Mouse (Mus musculus): ENCODE results near the gene Rps6kc1. TPM values are rescaled to one million over a fixed set of nuclear protein-coding genes. Genes with fewer than 3 reads are reported as not detected.

Gene Rps6kc1
- polyA plus RNA-seq, 1 experiment from 2014 or later: 10.7 TPM

- ATAC-seq (ENCODE audit: insufficient number of reproducible peaks, insufficient read depth, low FRiP score, low read depth): peak; percentile 54
- Histone ChIP-seq H3K9me3 (ENCODE audit: control insufficient read depth, low read length) (no peaks in the 10 kb centered on the region), H3K27me3 (ENCODE audit: control insufficient read depth, insufficient read depth, low read length) (no peaks in the 10 kb centered on the region), H3K9ac (ENCODE audit: low read length) (no peak overlapping the region), H3K4me2 (ENCODE audit: low read length) (no peak overlapping the region), H3K36me3 (ENCODE audit: control insufficient read depth, insufficient read depth, low read length) (peaks cover 96% of the 10 kb centered on the region), H3K4me3 (ENCODE audit: control insufficient read depth in 1 of 2, insufficient read depth in 1 of 2, low read depth in 1 of 2, low read length in 2 of 2) (no peak overlapping the region), H3K4me1 (ENCODE audit: control insufficient read depth in 2 of 2, insufficient read depth in 2 of 2, low read length in 2 of 2) (no peaks in the 10 kb centered on the region), H3K27ac (replicated peaks in 1 of 2; ENCODE audit: control insufficient read depth in 1 of 2, insufficient read depth in 1 of 2, low read depth in 2 of 2, low read length in 2 of 2) (no peak overlapping the region)
- WGBS: 44% methylated on average over 6 of the region's 6 CpGs
Observed at GRCm38 (mm10) chr1:190944109-190944760, 32.7 kb upstream of the Rps6kc1 start.

GRCm38 (mm10) chr1:190939803-190940202 lies 28.2 kb upstream of the Rps6kc1 start:
- WGBS: 83% methylated on average over 7 of the region's 7 CpGs
- no peak overlapping the region for H3K4me2 ChIP-seq (ENCODE audit: low read length)
- H3K9me3 ChIP-seq (ENCODE audit: control insufficient read depth, low read length): no peaks in the 10 kb centered on the region
- peaks cover 94% of the 10 kb centered on the region for H3K36me3 ChIP-seq (ENCODE audit: control insufficient read depth, insufficient read depth, low read length)
- ATAC-seq (ENCODE audit: insufficient number of reproducible peaks, insufficient read depth, low FRiP score, low read depth): no peak
- no peak overlapping the region for H3K4me3 ChIP-seq (ENCODE audit: control insufficient read depth in 1 of 2, insufficient read depth in 1 of 2, low read depth in 1 of 2, low read length in 2 of 2)
- H3K27me3 ChIP-seq (ENCODE audit: control insufficient read depth, insufficient read depth, low read length): no peaks in the 10 kb centered on the region
- H3K27ac ChIP-seq (replicated peaks in 1 of 2; ENCODE audit: control insufficient read depth in 1 of 2, insufficient read depth in 1 of 2, low read depth in 2 of 2, low read length in 2 of 2): no peak overlapping the region
- H3K4me1 ChIP-seq (ENCODE audit: control insufficient read depth in 2 of 2, insufficient read depth in 2 of 2, low read length in 2 of 2): no peaks in the 10 kb centered on the region
- no peak overlapping the region for H3K9ac ChIP-seq (ENCODE audit: low read length)

- no peak overlapping the region for H3K4me2 ChIP-seq (ENCODE audit: low read length)
- WGBS: 82% methylated on average over 6 of the region's 6 CpGs
Observed at GRCm38 (mm10) chr1:190930181-190930580, 18.6 kb upstream of the Rps6kc1 start.

GRCm38 (mm10) chr1:190929010-190929695 lies 17.6 kb upstream of the Rps6kc1 start:
- Histone ChIP-seq H3K4me3 (ENCODE audit: control insufficient read depth in 1 of 2, insufficient read depth in 1 of 2, low read depth in 1 of 2, low read length in 2 of 2) (peak overlapping the region; percentile 60 to 77), H3K4me1 (ENCODE audit: control insufficient read depth in 2 of 2, insufficient read depth in 2 of 2, low read length in 2 of 2) (peaks cover 0 to 10% of the 10 kb centered on the region in 2 experiments), H3K27ac (replicated peaks in 1 of 2; ENCODE audit: control insufficient read depth in 1 of 2, insufficient read depth in 1 of 2, low read depth in 2 of 2, low read length in 2 of 2) (peak overlapping the region; percentile 95 to 98), H3K36me3 (ENCODE audit: control insufficient read depth, insufficient read depth, low read length) (peaks cover 14% of the 10 kb centered on the region), H3K4me2 (ENCODE audit: low read length) (peak overlapping the region; percentile 85), H3K27me3 (ENCODE audit: control insufficient read depth, insufficient read depth, low read length) (no peaks in the 10 kb centered on the region), H3K9ac (ENCODE audit: low read length) (peak overlapping the region; percentile 93), H3K9me3 (ENCODE audit: control insufficient read depth, low read length) (no peaks in the 10 kb centered on the region)
- 0 out of 2 replicates have a peak, but pooled peaks have one; percentile 2 for ATAC-seq (ENCODE audit: insufficient number of reproducible peaks, insufficient read depth, low FRiP score, low read depth)
- 5% methylated on average over 27 of the region's 27 CpGs for WGBS

More at GRCm38 (mm10) chr1:190930181-190930580, 18.6 kb upstream of the Rps6kc1 start:
- Histone ChIP-seq H3K9me3 (ENCODE audit: control insufficient read depth, low read length) (no peaks in the 10 kb centered on the region), H3K36me3 (ENCODE audit: control insufficient read depth, insufficient read depth, low read length) (peaks cover 24% of the 10 kb centered on the region), H3K9ac (ENCODE audit: low read length) (no peak overlapping the region), H3K4me3 (ENCODE audit: control insufficient read depth in 1 of 2, insufficient read depth in 1 of 2, low read depth in 1 of 2, low read length in 2 of 2) (no peak overlapping the region), H3K27me3 (ENCODE audit: control insufficient read depth, insufficient read depth, low read length) (no peaks in the 10 kb centered on the region), H3K4me1 (ENCODE audit: control insufficient read depth in 2 of 2, insufficient read depth in 2 of 2, low read length in 2 of 2) (peaks cover 0 to 10% of the 10 kb centered on the region in 2 experiments), H3K27ac (replicated peaks in 1 of 2; ENCODE audit: control insufficient read depth in 1 of 2, insufficient read depth in 1 of 2, low read depth in 2 of 2, low read length in 2 of 2) (no peak overlapping the region)
- no peak for ATAC-seq (ENCODE audit: insufficient number of reproducible peaks, insufficient read depth, low FRiP score, low read depth)

- ATAC-seq (ENCODE audit: insufficient number of reproducible peaks, insufficient read depth, low FRiP score, low read depth): peak; percentile 94
- Histone ChIP-seq H3K36me3 (ENCODE audit: control insufficient read depth, insufficient read depth, low read length) (peaks cover 8% of the 10 kb centered on the region; the same call in 1 of the 2 replicates), H3K4me1 (ENCODE audit: control insufficient read depth in 2 of 2, insufficient read depth in 2 of 2, low read length in 2 of 2) (peaks cover 0 to 10% of the 10 kb centered on the region in 2 experiments), H3K4me3 (ENCODE audit: control insufficient read depth in 1 of 2, insufficient read depth in 1 of 2, low read depth in 1 of 2, low read length in 2 of 2) (peak overlapping the region; percentile 60 to 77), H3K4me2 (ENCODE audit: low read length) (peak overlapping the region; percentile 85), H3K9me3 (ENCODE audit: control insufficient read depth, low read length) (no peaks in the 10 kb centered on the region), H3K27ac (replicated peaks in 1 of 2; ENCODE audit: control insufficient read depth in 1 of 2, insufficient read depth in 1 of 2, low read depth in 2 of 2, low read length in 2 of 2) (peak overlapping the region; percentile 95 to 98), H3K9ac (ENCODE audit: low read length) (peak overlapping the region; percentile 93), H3K27me3 (ENCODE audit: control insufficient read depth, insufficient read depth, low read length) (no peaks in the 10 kb centered on the region)
- under 1% methylated on average over 59 of the region's 79 CpGs for WGBS
Observed at GRCm38 (mm10) chr1:190928370-190929009, 16.9 kb upstream of the Rps6kc1 start.

GRCm38 (mm10) chr1:190927751-190928369 lies 16.3 kb upstream of the Rps6kc1 start:
- WGBS: 8% methylated on average over 16 of the region's 16 CpGs
- H3K4me3 ChIP-seq (ENCODE audit: control insufficient read depth in 1 of 2, insufficient read depth in 1 of 2, low read depth in 1 of 2, low read length in 2 of 2): peak overlapping the region; percentile 60 to 77
- H3K4me2 ChIP-seq (ENCODE audit: low read length): peak overlapping the region; percentile 85
- H3K27me3 ChIP-seq (ENCODE audit: control insufficient read depth, insufficient read depth, low read length): no peaks in the 10 kb centered on the region
- no peaks in the 10 kb centered on the region for H3K9me3 ChIP-seq (ENCODE audit: control insufficient read depth, low read length)
- peak overlapping the region; percentile 93 for H3K9ac ChIP-seq (ENCODE audit: low read length)
- no peak for ATAC-seq (ENCODE audit: insufficient number of reproducible peaks, insufficient read depth, low FRiP score, low read depth)
- peak overlapping the region; percentile 74 to 98 for H3K27ac ChIP-seq (replicated peaks in 1 of 2; ENCODE audit: control insufficient read depth in 1 of 2, insufficient read depth in 1 of 2, low read depth in 2 of 2, low read length in 2 of 2)
- peaks cover 4% of the 10 kb centered on the region; the same call in 1 of the 2 replicates for H3K36me3 ChIP-seq (ENCODE audit: control insufficient read depth, insufficient read depth, low read length)
- peaks cover 0 to 10% of the 10 kb centered on the region in 2 experiments for H3K4me1 ChIP-seq (ENCODE audit: control insufficient read depth in 2 of 2, insufficient read depth in 2 of 2, low read length in 2 of 2)

- 91% methylated on average over 3 of the region's 3 CpGs for WGBS
- ATAC-seq (ENCODE audit: insufficient number of reproducible peaks, insufficient read depth, low FRiP score, low read depth): no peak
- Histone ChIP-seq H3K36me3 (ENCODE audit: control insufficient read depth, insufficient read depth, low read length) (peaks cover 3% of the 10 kb centered on the region; the same call in 1 of the 2 replicates), H3K27me3 (ENCODE audit: control insufficient read depth, insufficient read depth, low read length) (no peaks in the 10 kb centered on the region), H3K4me1 (ENCODE audit: control insufficient read depth in 2 of 2, insufficient read depth in 2 of 2, low read length in 2 of 2) (peaks cover 0 to 10% of the 10 kb centered on the region in 2 experiments), H3K9me3 (ENCODE audit: control insufficient read depth, low read length) (no peaks in the 10 kb centered on the region), H3K4me2 (ENCODE audit: low read length) (peak overlapping the region; percentile 85), H3K27ac (replicated peaks in 1 of 2; ENCODE audit: control insufficient read depth in 1 of 2, insufficient read depth in 1 of 2, low read depth in 2 of 2, low read length in 2 of 2) (no peak overlapping the region), H3K9ac (ENCODE audit: low read length) (no peak overlapping the region), H3K4me3 (ENCODE audit: control insufficient read depth in 1 of 2, insufficient read depth in 1 of 2, low read depth in 1 of 2, low read length in 2 of 2) (0 out of 4 replicates have a peak overlapping the region, but pooled peaks of 1 of the 2 experiments have one; percentile 60)
Observed at GRCm38 (mm10) chr1:190927311-190927710, 15.7 kb upstream of the Rps6kc1 start.
